Mouse (Mus musculus) limb, embryonic 14.5 days (tissue): ENCODE data around the gene Gm10073. TPM values are rescaled to one million over a fixed set of nuclear protein-coding genes. Genes with fewer than 3 reads are reported as not detected.
"Not testable (repeated sequence)": the region's sequence is repeated elsewhere in the genome, so short reads cannot be mapped to it uniquely, and the experiment has no call there.

ENCODE experiments used
- ATAC-seq: fragments of 200-750 bp; cut with Nextera tagmentation; 2 replicates; pipeline ENCODE4 v1.8.0; 2017; ENCODE audit warnings: low read depth, moderate number of reproducible peaks, moderate TSS enrichment; ENCODE audit not compliant: low FRiP score
- DNase-seq: peaks from one replicate; pipeline ENCODE4 v3.0.0-alpha.2; 2015; ENCODE audit warnings: low spot score
- H3K27ac ChIP-seq: fragments of 300-500 bp; sonication (generic); replicated peaks from 2 replicates; pipeline ENCODE4 v1.5.1; 2014; ENCODE audit warnings: low read depth, mild to moderate bottlenecking, low read length, moderate library complexity, mixed read lengths
- H3K27me3 ChIP-seq: fragments of 300-500 bp; sonication (generic); 2 replicates; pipeline ENCODE4 v1.6.1; 2014; ENCODE audit warnings: low read length, mixed read lengths; ENCODE audit not compliant: control insufficient read depth, insufficient read depth
- H3K36me3 ChIP-seq: fragments of 300-500 bp; sonication (generic); 2 replicates; pipeline ENCODE4 v1.6.1; 2014; ENCODE audit warnings: mild to moderate bottlenecking, low read length, moderate library complexity, mixed read lengths; ENCODE audit not compliant: control insufficient read depth, insufficient read depth
- H3K4me1 ChIP-seq: fragments of 300-500 bp; sonication (generic); 2 replicates; pipeline ENCODE4 v1.6.1; 2014; ENCODE audit warnings: antibody characterized with exemption, low read length, mixed read lengths; ENCODE audit not compliant: control insufficient read depth, insufficient read depth
- H3K4me2 ChIP-seq: fragments of 300-500 bp; sonication (generic); replicated peaks from 2 replicates; pipeline ENCODE4 v1.6.1; 2014; ENCODE audit warnings: low read depth, mild to moderate bottlenecking, low read length, moderate library complexity; ENCODE audit not compliant: severe bottlenecking
- H3K4me3 ChIP-seq: fragments of 300-500 bp; sonication (generic); replicated peaks from 2 replicates; pipeline ENCODE4 v1.5.1; 2014; ENCODE audit warnings: low read length
- H3K9ac ChIP-seq: fragments of 300-500 bp; sonication (generic); 2 replicates; pipeline ENCODE4 v1.6.1; 2014; ENCODE audit warnings: mild to moderate bottlenecking, low read depth, low read length, moderate library complexity; ENCODE audit not compliant: severe bottlenecking
- H3K9me3 ChIP-seq: fragments of 300-500 bp; sonication (generic); 2 replicates; pipeline ENCODE4 v1.6.1; 2016; ENCODE audit warnings: low read length; ENCODE audit not compliant: control insufficient read depth
- POLR2A ChIP-seq: fragments of 200-500 bp; IDR thresholded peaks from 2 replicates; pipeline ENCODE4 v1.8.0; 2012; ENCODE audit warnings: inconsistent platforms, mild to moderate bottlenecking, moderate library complexity, borderline replicate concordance; ENCODE audit not compliant: insufficient read depth, insufficient read length; ENCODE audit errors: extremely low read depth
- WGBS: fragments of 180-500 bp; shearing (Covaris S2); extraction: QIAGEN DNeasy Blood & Tissue Kit; methylation state at CpG from one replicate; pipeline ENCODE4 v1.1.7; 2014; 5-methylcytosine and 5-hydroxymethylcytosine counted together
- polyA plus RNA-seq, 2 experiments: library from polyadenylated mRNA; depleted of rRNA in 1 of 2; stranded (reverse) in 1 of 2; unstranded in 1 of 2; fragments of >200 nt; fragmentation: Nextera tagmentation in 1 of 2; extraction: Ambion mirVana in 1 of 2; gene quantifications; 2 replicates each; pipeline versions ENCODE4 v1.2.1 to v1.2.3; 2012 to 2014

Gene Gm10073
- polyA plus RNA-seq, 2 experiments, result 15.2 to 27.8 TPM

- ATAC-seq (no peak), DNase-seq (no peak)
- Histone ChIP-seq H3K27me3 (0 out of 2 replicates have a peak, but pooled peaks cover under 1% of the 10 kb centered on the region), H3K4me3 (no peak overlapping the region), H3K36me3 (no peaks in the 10 kb centered on the region), H3K9ac (no peak overlapping the region), H3K4me2 (no peak overlapping the region), H3K4me1 (peaks cover 12% of the 10 kb centered on the region), H3K9me3 (no peaks in the 10 kb centered on the region), H3K27ac (no peak overlapping the region)
- TF ChIP-seq POLR2A, result no peak
- WGBS, result 76% methylated on average over 3 of the region's 3 CpGs
Observed at GRCm38 (mm10) chr8:106612047-106612446, 38.8 kb upstream of the Gm10073 start.

GRCm38 (mm10) chr8:106610958-106611640, 37.8 kb upstream of the Gm10073 start:
- TF ChIP-seq POLR2A, result no peak
- ATAC-seq, result no peak
- H3K4me3 ChIP-seq, result no peak overlapping the region
- H3K9ac ChIP-seq, result no peak overlapping the region
- no peaks in the 10 kb centered on the region for H3K36me3 ChIP-seq
- DNase-seq, result no peak
- H3K4me1 ChIP-seq, result 0 out of 2 replicates have a peak, but pooled peaks cover 2% of the 10 kb centered on the region
- no peak overlapping the region for H3K4me2 ChIP-seq
- H3K27ac ChIP-seq, result no peak overlapping the region
- H3K9me3 ChIP-seq, result no peaks in the 10 kb centered on the region
- 76% methylated on average over 9 of the region's 9 CpGs for WGBS
- peaks cover 9% of the 10 kb centered on the region for H3K27me3 ChIP-seq

- H3K9me3 ChIP-seq, result no peaks in the 10 kb centered on the region
- no peak for TF ChIP-seq POLR2A
- peaks cover 24% of the 10 kb centered on the region for H3K27me3 ChIP-seq
- whole genome bisulfite sequencing, result 60% methylated on average over 7 of the region's 7 CpGs
- H3K4me1 ChIP-seq, result no peaks in the 10 kb centered on the region
- H3K4me2 ChIP-seq, result no peak overlapping the region
- H3K36me3 ChIP-seq, result no peaks in the 10 kb centered on the region
- no peak overlapping the region for H3K27ac ChIP-seq
- H3K9ac ChIP-seq, result no peak overlapping the region
- DNase-seq (no peak), ATAC-seq (no peak)
- no peak overlapping the region for H3K4me3 ChIP-seq
Observed at GRCm38 (mm10) chr8:106609076-106609903, 36.0 kb upstream of the Gm10073 start.

- WGBS, result 45% methylated on average over 3 of the region's 3 CpGs
- Histone ChIP-seq H3K4me2 (no peak overlapping the region), H3K9ac (no peak overlapping the region), H3K9me3 (no peaks in the 10 kb centered on the region), H3K4me1 (peaks cover 7% of the 10 kb centered on the region; the same call in 1 of the 2 replicates), H3K27ac (no peak overlapping the region), H3K4me3 (no peak overlapping the region), H3K27me3 (peaks cover 33% of the 10 kb centered on the region), H3K36me3 (no peaks in the 10 kb centered on the region)
- DNase-seq, result no peak
- no peak for TF ChIP-seq POLR2A
- no peak for ATAC-seq
Observed at GRCm38 (mm10) chr8:106608425-106608824, 35.2 kb upstream of the Gm10073 start.

GRCm38 (mm10) chr8:106607783-106608182, 34.5 kb upstream of the Gm10073 start:
- H3K9me3 ChIP-seq, DNase-seq, ATAC-seq, H3K27ac ChIP-seq, H3K4me3 ChIP-seq, H3K9ac ChIP-seq, H3K4me2 ChIP-seq, H3K36me3 ChIP-seq: not testable (repeated sequence)
- 94% methylated on average over 4 of the region's 4 CpGs for WGBS
- Histone ChIP-seq H3K27me3 (peaks cover 39% of the 10 kb centered on the region), H3K4me1 (peaks cover 11% of the 10 kb centered on the region; the same call in 1 of the 2 replicates)
